Mouse (Mus musculus) stomach, postnatal 0 days (tissue): ENCODE measurements around the gene Olfr640.

Source experiments
- CTCF ChIP-seq: IDR thresholded peaks from 2 replicates; pipeline ENCODE4 v1.5.1; 2016; ENCODE audit warnings: antibody characterized with exemption, low read depth, mild to moderate bottlenecking, moderate library complexity
- EP300 ChIP-seq: optimal IDR thresholded peaks from 2 replicates; pipeline ENCODE3; 2016; ENCODE audit warnings: antibody characterized with exemption

GRCm38 (mm10) chr7:104021651-104022050, 3.7 kb downstream of the Olfr640 start:
- TF ChIP-seq CTCF = no peak
- TF ChIP-seq EP300 = no peak
